Mouse (Mus musculus) lung, embryonic 14.5 days (tissue): ENCODE results near the gene Ambra1. TPM values are rescaled to one million over a fixed set of nuclear protein-coding genes. Genes with fewer than 3 reads are reported as not detected.

Source experiments
- ATAC-seq: fragments of 200-750 bp; cut with Nextera tagmentation; 2 replicates; pipeline ENCODE4 v1.8.0; 2017; ENCODE audit warnings: mild to moderate bottlenecking, moderate TSS enrichment, moderate library complexity; ENCODE audit not compliant: insufficient read depth
- DNase-seq: peaks from one replicate; pipeline ENCODE4 v3.0.0-alpha.2; 2015
- H3K27ac ChIP-seq: fragments of 300-500 bp; sonication (generic); 2 replicates; pipeline ENCODE4 v1.5.1; 2014; ENCODE audit warnings: low read depth, mild to moderate bottlenecking, moderate library complexity
- H3K27me3 ChIP-seq: fragments of 300-500 bp; sonication (generic); 2 replicates; pipeline ENCODE4 v1.6.1; 2014; ENCODE audit warnings: low read length, control low read depth; ENCODE audit not compliant: insufficient read depth
- H3K36me3 ChIP-seq: fragments of 300-500 bp; sonication (generic); 2 replicates; pipeline ENCODE4 v1.6.1; 2014; ENCODE audit warnings: control low read depth; ENCODE audit not compliant: insufficient read depth
- H3K4me1 ChIP-seq: fragments of 300-500 bp; sonication (generic); 2 replicates; pipeline ENCODE4 v1.6.1; 2014; ENCODE audit warnings: antibody characterized with exemption, control low read depth; ENCODE audit not compliant: insufficient read depth
- H3K4me2 ChIP-seq: fragments of 300-500 bp; sonication (generic); 2 replicates; pipeline ENCODE4 v1.6.1; 2014; ENCODE audit warnings: mild to moderate bottlenecking
- H3K4me3 ChIP-seq: fragments of 300-500 bp; sonication (generic); 2 replicates; pipeline ENCODE4 v1.5.1; 2014; ENCODE audit warnings: low read depth, low read length
- H3K9ac ChIP-seq: fragments of 300-500 bp; sonication (generic); 2 replicates; pipeline ENCODE4 v1.6.1; 2014
- H3K9me3 ChIP-seq: fragments of 300-500 bp; sonication (generic); 2 replicates; pipeline ENCODE4 v1.6.1; 2016; ENCODE audit warnings: low read depth, low read length, control low read depth
- CTCF ChIP-seq: IDR thresholded peaks from 2 replicates; pipeline ENCODE4 v1.5.1; 2016; ENCODE audit warnings: antibody characterized with exemption, low read depth
- WGBS: fragments of 180-500 bp; shearing (Covaris S2); extraction: QIAGEN DNeasy Blood & Tissue Kit; methylation state at CpG from one replicate; pipeline ENCODE4 v1.1.7; 2014; 5-methylcytosine and 5-hydroxymethylcytosine counted together
- polyA plus RNA-seq: library from polyadenylated mRNA; unstranded; fragments of >200 nt; fragmentation: Nextera tagmentation; extraction: Ambion mirVana; gene quantifications from 2 replicates; pipeline ENCODE4 v1.2.1, GENCODE M21; 2014

Gene Ambra1
- polyA plus RNA-seq, 1 experiment from 2014 or later, result 15.9 TPM

- Histone ChIP-seq H3K9me3 (no peaks in the 10 kb centered on the region), H3K4me1 (peaks cover 41% of the 10 kb centered on the region), H3K27me3 (no peaks in the 10 kb centered on the region), H3K9ac (no peak overlapping the region), H3K27ac (peak overlapping the region; percentile 76), H3K4me2 (no peak overlapping the region), H3K36me3 (0 out of 2 replicates have a peak, but pooled peaks cover 8% of the 10 kb centered on the region), H3K4me3 (no peak overlapping the region)
- ATAC-seq (no peak), DNase-seq (no peak)
- WGBS, result 65% methylated on average over 4 of the region's 4 CpGs
- no peak for TF ChIP-seq CTCF
These were observed 225.2 kb downstream of the Ambra1 start for GRCm38 (mm10) chr2:91955121-91955591.

- 81% methylated on average over 6 of the region's 6 CpGs for WGBS
- Histone ChIP-seq H3K9ac (no peak overlapping the region), H3K36me3 (0 out of 2 replicates have a peak, but pooled peaks cover 8% of the 10 kb centered on the region), H3K9me3 (no peaks in the 10 kb centered on the region), H3K27ac (peak overlapping the region; percentile 76), H3K4me3 (no peak overlapping the region), H3K4me1 (peaks cover 34% of the 10 kb centered on the region), H3K4me2 (no peak overlapping the region), H3K27me3 (no peaks in the 10 kb centered on the region)
- DNase-seq (no peak), ATAC-seq (no peak)
- no peak for TF ChIP-seq CTCF
These were observed 225.9 kb downstream of the Ambra1 start for GRCm38 (mm10) chr2:91955875-91956274.

- DNase-seq, result peak; percentile 71
- Histone ChIP-seq H3K9me3 (no peaks in the 10 kb centered on the region), H3K4me1 (peaks cover 37% of the 10 kb centered on the region), H3K27me3 (no peaks in the 10 kb centered on the region), H3K4me3 (0 out of 2 replicates have a peak overlapping the region, but pooled peaks have one; percentile 2), H3K4me2 (peak overlapping the region; percentile 33; the same call in 1 of the 2 replicates), H3K27ac (peak overlapping the region; percentile 79), H3K36me3 (0 out of 2 replicates have a peak, but pooled peaks cover 8% of the 10 kb centered on the region), H3K9ac (peak overlapping the region; percentile 2; the same call in 1 of the 2 replicates)
- no peak for TF ChIP-seq CTCF
- peak; percentile 76 for ATAC-seq
- 14% methylated on average over 4 of the region's 4 CpGs for WGBS
These were observed 227.2 kb downstream of the Ambra1 start for GRCm38 (mm10) chr2:91957096-91957495.

- no peak for DNase-seq
- WGBS, result 80% methylated on average over 8 of the region's 8 CpGs
- Histone ChIP-seq H3K9ac (no peak overlapping the region), H3K4me3 (no peak overlapping the region), H3K9me3 (no peaks in the 10 kb centered on the region), H3K27me3 (no peaks in the 10 kb centered on the region), H3K4me1 (peaks cover 42% of the 10 kb centered on the region), H3K4me2 (no peak overlapping the region), H3K27ac (no peak overlapping the region), H3K36me3 (0 out of 2 replicates have a peak, but pooled peaks cover 8% of the 10 kb centered on the region)
- no peak for TF ChIP-seq CTCF
- no peak for ATAC-seq
These were observed 228.1 kb downstream of the Ambra1 start for GRCm38 (mm10) chr2:91958049-91958448.

GRCm38 (mm10) chr2:91958701-91959457, 228.9 kb downstream of the Ambra1 start:
- WGBS, result 39% methylated on average over 10 of the region's 10 CpGs
- Histone ChIP-seq H3K4me2 (no peak overlapping the region), H3K9ac (no peak overlapping the region), H3K4me3 (no peak overlapping the region), H3K27me3 (no peaks in the 10 kb centered on the region), H3K4me1 (peaks cover 36% of the 10 kb centered on the region), H3K36me3 (0 out of 2 replicates have a peak, but pooled peaks cover 8% of the 10 kb centered on the region), H3K27ac (peak overlapping the region; percentile 12; the same call in 1 of the 2 replicates), H3K9me3 (no peaks in the 10 kb centered on the region)
- ATAC-seq, result no peak
- TF ChIP-seq CTCF, result peak; percentile 79
- peak; percentile 82 for DNase-seq

GRCm38 (mm10) chr2:91959544-91960410, 229.8 kb downstream of the Ambra1 start:
- Histone ChIP-seq H3K27me3 (no peaks in the 10 kb centered on the region), H3K27ac (peak overlapping the region; percentile 12; the same call in 1 of the 2 replicates), H3K4me1 (peaks cover 31% of the 10 kb centered on the region), H3K36me3 (0 out of 2 replicates have a peak, but pooled peaks cover 8% of the 10 kb centered on the region), H3K4me2 (no peak overlapping the region), H3K9ac (no peak overlapping the region), H3K4me3 (no peak overlapping the region), H3K9me3 (no peaks in the 10 kb centered on the region)
- DNase-seq (no peak), ATAC-seq (no peak)
- 77% methylated on average over 11 of the region's 11 CpGs for WGBS
- TF ChIP-seq CTCF, result no peak
